Mouse (Mus musculus) liver, embryonic 12.5 days (tissue): Measurements from ENCODE around the gene Neurl4. TPM values are rescaled to one million over a fixed set of nuclear protein-coding genes. Genes with fewer than 3 reads are reported as not detected.

Source experiments
- ATAC-seq: fragments of 200-750 bp; cut with Nextera tagmentation; 2 replicates; pipeline ENCODE4 v1.8.0; 2017; ENCODE audit warnings: moderate number of reproducible peaks, mild to moderate bottlenecking, moderate library complexity
- H3K27ac ChIP-seq: fragments of 300-500 bp; sonication (generic); 2 replicates; pipeline ENCODE4 v1.5.1; 2016; ENCODE audit warnings: mild to moderate bottlenecking
- H3K27me3 ChIP-seq: fragments of 300-500 bp; sonication (generic); replicated peaks from 2 replicates; pipeline ENCODE4 v1.6.1; 2016; ENCODE audit warnings: mild to moderate bottlenecking, moderate library complexity
- H3K36me3 ChIP-seq: fragments of 300-500 bp; sonication (generic); 2 replicates; pipeline ENCODE4 v1.6.1; 2016; ENCODE audit warnings: mild to moderate bottlenecking, moderate library complexity
- H3K4me1 ChIP-seq: fragments of 300-500 bp; sonication (generic); 2 replicates; pipeline ENCODE4 v1.6.1; 2016
- H3K4me2 ChIP-seq: fragments of 300-500 bp; sonication (generic); 2 replicates; pipeline ENCODE4 v1.6.1; 2016; ENCODE audit warnings: mild to moderate bottlenecking, moderate library complexity
- H3K4me3 ChIP-seq: fragments of 300-500 bp; sonication (generic); 2 replicates; pipeline ENCODE4 v1.5.1; 2016; ENCODE audit warnings: mild to moderate bottlenecking, moderate library complexity
- H3K9ac ChIP-seq: fragments of 300-500 bp; sonication (generic); 2 replicates; pipeline ENCODE4 v1.6.1; 2016; ENCODE audit warnings: mild to moderate bottlenecking, moderate library complexity
- H3K9me3 ChIP-seq: fragments of 300-500 bp; sonication (generic); replicated peaks from 2 replicates; pipeline ENCODE4 v1.6.1; 2016; ENCODE audit warnings: mild to moderate bottlenecking, moderate library complexity
- WGBS: fragments of 180-500 bp; shearing (Covaris S2); methylation state at CpG from one replicate; pipeline ENCODE4 v1.1.7; 2016; ENCODE audit not compliant: insufficient replicate concordance; 5-methylcytosine and 5-hydroxymethylcytosine counted together
- polyA plus RNA-seq: library from polyadenylated mRNA; unstranded; fragments of >200 nt; fragmentation: Nextera tagmentation; extraction: Ambion mirVana; gene quantifications from 2 replicates; pipeline ENCODE4 v1.2.1, GENCODE M21; 2016

Neurl4 gene
- polyA plus RNA-seq, 1 experiment from 2014 or later = 5.7 TPM

GRCm38 (mm10) chr11:69871822-69872221, 29.1 kb upstream of the Neurl4 start:
- ATAC-seq = no peak
- no peak overlapping the region for H3K4me2 ChIP-seq
- no peaks in the 10 kb centered on the region for H3K36me3 ChIP-seq
- no peaks in the 10 kb centered on the region for H3K9me3 ChIP-seq
- H3K4me1 ChIP-seq = peaks cover 48% of the 10 kb centered on the region
- 79% methylated on average over 7 of the region's 7 CpGs for WGBS
- no peaks in the 10 kb centered on the region for H3K27me3 ChIP-seq
- no peak overlapping the region for H3K9ac ChIP-seq
- H3K4me3 ChIP-seq = no peak overlapping the region
- H3K27ac ChIP-seq = no peak overlapping the region

GRCm38 (mm10) chr11:69872451-69872850, 28.4 kb upstream of the Neurl4 start:
- H3K4me1 ChIP-seq = peaks cover 48% of the 10 kb centered on the region
- 81% methylated on average over 4 of the region's 4 CpGs for WGBS
- H3K36me3 ChIP-seq = no peaks in the 10 kb centered on the region
- no peak for ATAC-seq
- no peak overlapping the region for H3K27ac ChIP-seq
- no peaks in the 10 kb centered on the region for H3K9me3 ChIP-seq
- H3K4me2 ChIP-seq = no peak overlapping the region
- no peak overlapping the region for H3K4me3 ChIP-seq
- no peak overlapping the region for H3K9ac ChIP-seq
- H3K27me3 ChIP-seq = no peaks in the 10 kb centered on the region

DNA sequence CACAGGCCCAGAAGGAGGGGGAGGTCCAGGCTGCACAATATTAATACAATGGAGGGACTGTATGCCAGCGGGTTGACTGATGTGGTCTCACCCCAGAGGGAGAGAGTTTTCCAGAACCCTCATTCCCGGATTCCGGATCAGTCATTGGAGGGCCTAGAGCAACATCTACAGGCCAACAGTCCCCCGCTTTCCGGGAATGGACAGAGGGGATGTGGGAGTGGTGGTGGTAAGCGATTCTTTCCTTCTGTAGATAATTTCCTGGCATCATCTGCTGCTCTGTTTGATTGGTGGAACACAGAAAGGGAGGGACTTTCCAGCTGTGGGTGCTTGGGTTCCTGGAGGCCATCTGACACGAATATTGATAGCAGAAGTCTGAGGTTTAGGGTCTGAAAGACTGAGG, 24.7 kb upstream of the Neurl4 start:
- ATAC-seq = no peak
- no peaks in the 10 kb centered on the region for H3K9me3 ChIP-seq
- H3K4me2 ChIP-seq = peak overlapping the region; percentile 19; the same call in 1 of the 2 replicates
- 31% methylated on average over 7 of the region's 7 CpGs for WGBS
- peak overlapping the region; percentile 47 for H3K27ac ChIP-seq
- no peaks in the 10 kb centered on the region for H3K27me3 ChIP-seq
- no peaks in the 10 kb centered on the region for H3K36me3 ChIP-seq
- H3K4me1 ChIP-seq = peaks cover 67% of the 10 kb centered on the region
- no peak overlapping the region for H3K4me3 ChIP-seq
- no peak overlapping the region for H3K9ac ChIP-seq

GRCm38 (mm10) chr11:69876867-69877266, 24.0 kb upstream of the Neurl4 start:
- peak overlapping the region; percentile 47; the same call in 1 of the 2 replicates for H3K27ac ChIP-seq
- no peak overlapping the region for H3K9ac ChIP-seq
- peak overlapping the region; percentile 48 for H3K4me2 ChIP-seq
- peaks cover 74% of the 10 kb centered on the region for H3K4me1 ChIP-seq
- whole genome bisulfite sequencing = 4% methylated on average over 12 of the region's 12 CpGs
- H3K36me3 ChIP-seq = no peaks in the 10 kb centered on the region
- ATAC-seq = peak; percentile 23
- no peaks in the 10 kb centered on the region for H3K27me3 ChIP-seq
- H3K9me3 ChIP-seq = no peaks in the 10 kb centered on the region
- 0 out of 2 replicates have a peak overlapping the region, but pooled peaks have one; percentile 10 for H3K4me3 ChIP-seq

DNA sequence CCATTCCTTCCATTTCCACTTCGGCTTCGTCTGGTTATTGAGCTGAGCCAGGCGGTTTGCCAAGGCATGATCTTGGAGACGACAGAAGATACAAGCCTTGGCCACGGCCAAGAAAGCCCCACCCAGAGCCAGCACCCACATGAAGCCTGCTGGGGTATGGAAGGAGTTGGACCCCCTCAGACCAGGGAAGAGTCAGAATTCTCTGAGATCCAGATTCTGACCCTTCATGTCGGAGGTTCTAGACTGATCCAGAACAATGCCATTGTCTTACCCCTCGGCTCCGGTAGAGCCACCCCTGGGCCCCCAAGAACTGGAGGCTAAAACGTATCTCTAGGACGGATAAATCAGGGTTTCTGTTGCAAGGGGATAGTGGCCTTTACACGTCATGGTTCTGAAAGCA, 23.0 kb upstream of the Neurl4 start, which contains the start of gene Tmem95:
Gene Tmem95, minus strand, starts transcription at position 141 of the 400 bp plus-strand sequence.
- Histone ChIP-seq H3K4me3 (0 out of 2 replicates have a peak within 1 kb of the TSS, but pooled peaks have one; percentile 10), H3K9ac (no peak within 1 kb of the TSS), H3K4me1 (peaks cover 79% of the 10 kb centered on the region), H3K27me3 (no peaks in the 10 kb centered on the region), H3K36me3 (no peaks in the 10 kb centered on the region), H3K4me2 (peak within 1 kb of the TSS; percentile 96), H3K9me3 (no peaks in the 10 kb centered on the region), H3K27ac (peak within 1 kb of the TSS; percentile 87)
- ATAC-seq = no peak
- WGBS = 82% methylated on average over 11 of the region's 11 CpGs

- WGBS = 82% methylated on average over 3 of the region's 3 CpGs
- no peaks in the 10 kb centered on the region for H3K9me3 ChIP-seq
- peak overlapping the region; percentile 96 for H3K4me2 ChIP-seq
- H3K9ac ChIP-seq = no peak overlapping the region
- no peaks in the 10 kb centered on the region for H3K36me3 ChIP-seq
- H3K4me3 ChIP-seq = no peak overlapping the region
- peak overlapping the region; percentile 87 for H3K27ac ChIP-seq
- H3K27me3 ChIP-seq = no peaks in the 10 kb centered on the region
- no peak for ATAC-seq
- H3K4me1 ChIP-seq = peaks cover 80% of the 10 kb centered on the region
Measured at GRCm38 (mm10) chr11:69878399-69878798, 22.5 kb upstream of the Neurl4 start.

DNA sequence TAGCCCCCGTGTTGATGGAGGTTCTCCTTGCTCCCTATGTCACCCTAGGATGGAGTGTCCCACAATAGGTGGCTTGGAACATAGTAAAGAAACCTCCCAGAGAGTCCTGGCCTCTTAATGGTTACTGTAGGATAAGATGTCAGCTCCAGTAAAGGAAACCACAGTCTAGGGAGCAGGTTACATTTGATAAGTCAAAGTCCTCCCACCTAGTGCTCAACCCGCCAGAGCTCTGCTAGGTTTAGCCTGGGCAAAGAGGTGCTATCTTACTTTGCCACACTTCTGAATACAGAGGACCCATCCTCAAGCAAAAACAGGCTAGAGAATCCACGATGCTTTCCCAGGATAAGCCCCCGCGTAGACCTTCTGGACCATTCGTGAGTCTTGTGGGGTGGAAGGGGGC, 21.9 kb upstream of the Neurl4 start:
- peak; percentile 72 for ATAC-seq

DNA sequence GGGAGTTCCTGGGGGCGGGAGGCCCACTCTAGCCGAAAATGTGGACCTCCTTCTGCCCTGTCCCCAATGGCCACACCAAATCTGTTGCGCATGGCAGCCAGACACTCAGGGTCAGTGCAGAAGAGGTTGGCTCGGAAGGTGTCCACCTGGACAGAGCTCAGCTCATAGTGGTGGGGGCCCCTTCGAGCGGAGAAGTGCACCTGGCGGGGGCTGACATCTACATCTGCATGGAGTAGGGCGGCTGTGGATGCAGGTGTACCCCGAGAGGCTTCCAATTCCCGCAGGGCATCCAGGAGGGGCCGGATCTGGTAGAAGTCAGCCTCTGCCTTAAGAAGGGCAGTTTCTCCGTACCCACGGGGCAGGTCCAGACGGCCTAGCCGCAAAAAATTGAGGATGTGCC, 21.2 kb upstream of the Neurl4 start:
- ATAC-seq = no peak
- no peaks in the 10 kb centered on the region for H3K9me3 ChIP-seq
- H3K4me1 ChIP-seq = peaks cover 89% of the 10 kb centered on the region
- peak overlapping the region; percentile 96 for H3K4me2 ChIP-seq
- H3K27me3 ChIP-seq = no peaks in the 10 kb centered on the region
- peak overlapping the region; percentile 87 for H3K27ac ChIP-seq
- WGBS = 73% methylated on average over 15 of the region's 15 CpGs
- peak overlapping the region; percentile 73 for H3K9ac ChIP-seq
- no peaks in the 10 kb centered on the region for H3K36me3 ChIP-seq
- peak overlapping the region; percentile 65 for H3K4me3 ChIP-seq

More for the DNA sequence above, 21.9 kb upstream of the Neurl4 start:
- H3K36me3 ChIP-seq = no peaks in the 10 kb centered on the region
- H3K9me3 ChIP-seq = no peaks in the 10 kb centered on the region
- peak overlapping the region; percentile 96 for H3K4me2 ChIP-seq
- peaks cover 85% of the 10 kb centered on the region for H3K4me1 ChIP-seq
- WGBS = 28% methylated on average over 6 of the region's 6 CpGs
- H3K27ac ChIP-seq = peak overlapping the region; percentile 87
- H3K4me3 ChIP-seq = peak overlapping the region; percentile 65; the same call in 1 of the 2 replicates
- no peaks in the 10 kb centered on the region for H3K27me3 ChIP-seq
- peak overlapping the region; percentile 73 for H3K9ac ChIP-seq

- H3K27me3 ChIP-seq = no peaks in the 10 kb centered on the region
- H3K4me2 ChIP-seq = peak overlapping the region; percentile 96
- no peaks in the 10 kb centered on the region for H3K36me3 ChIP-seq
- peak; percentile 53 for ATAC-seq
- H3K9ac ChIP-seq = peak overlapping the region; percentile 73
- peak overlapping the region; percentile 65 for H3K4me3 ChIP-seq
- 1% methylated on average over 18 of the region's 18 CpGs for WGBS
- peak overlapping the region; percentile 87 for H3K27ac ChIP-seq
- H3K4me1 ChIP-seq = peaks cover 90% of the 10 kb centered on the region
- H3K9me3 ChIP-seq = no peaks in the 10 kb centered on the region
Measured at GRCm38 (mm10) chr11:69880506-69880852, 20.4 kb upstream of the Neurl4 start.

- no peaks in the 10 kb centered on the region for H3K36me3 ChIP-seq
- peak within 1 kb of the TSS; percentile 87 for H3K27ac ChIP-seq
- H3K9me3 ChIP-seq = no peaks in the 10 kb centered on the region
- H3K27me3 ChIP-seq = no peaks in the 10 kb centered on the region
- peak within 1 kb of the TSS; percentile 96 for H3K4me2 ChIP-seq
- peak; percentile 78 for ATAC-seq
- WGBS = under 1% methylated on average over 46 of the region's 46 CpGs
- peak within 1 kb of the TSS; percentile 65 for H3K4me3 ChIP-seq
- peak within 1 kb of the TSS; percentile 73 for H3K9ac ChIP-seq
- H3K4me1 ChIP-seq = peaks cover 89% of the 10 kb centered on the region
Measured at GRCm38 (mm10) chr11:69880853-69881603, 19.8 kb upstream of the Neurl4 start, which contains the start of gene Kctd11. Gene Kctd11 (minus strand): TSS chr11:69881406.

GRCm38 (mm10) chr11:69881787-69882670, 18.8 kb upstream of the Neurl4 start:
- Histone ChIP-seq H3K4me1 (peaks cover 89% of the 10 kb centered on the region), H3K9me3 (no peaks in the 10 kb centered on the region), H3K36me3 (no peaks in the 10 kb centered on the region), H3K4me2 (peak overlapping the region; percentile 96), H3K27me3 (no peaks in the 10 kb centered on the region), H3K27ac (peak overlapping the region; percentile 87; the same call in 1 of the 2 replicates), H3K4me3 (peak overlapping the region; percentile 65), H3K9ac (peak overlapping the region; percentile 73)
- 70% methylated on average over 21 of the region's 21 CpGs for WGBS
- ATAC-seq = no peak

DNA sequence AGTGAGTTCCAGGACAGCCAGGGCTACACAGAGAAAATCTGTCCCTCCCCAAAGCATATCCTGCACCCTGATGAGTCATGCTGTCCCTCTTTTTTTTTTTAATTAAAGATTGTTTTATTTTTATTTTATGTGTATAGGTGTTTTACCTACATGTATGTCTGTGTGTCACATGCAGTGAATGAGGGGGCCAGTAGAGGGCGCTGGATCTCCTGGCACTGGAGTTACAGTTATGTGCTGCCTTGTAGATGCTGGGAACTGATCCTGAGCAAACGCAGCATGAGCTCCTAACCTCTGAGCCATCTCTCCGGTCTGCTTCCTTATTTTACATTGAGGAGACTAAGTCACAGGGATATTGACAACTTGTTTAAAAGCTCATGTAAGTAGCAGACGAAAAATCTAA, 17.8 kb upstream of the Neurl4 start:
- Histone ChIP-seq H3K4me3 (no peak overlapping the region), H3K27me3 (no peaks in the 10 kb centered on the region), H3K4me2 (no peak overlapping the region), H3K4me1 (peaks cover 89% of the 10 kb centered on the region), H3K9ac (no peak overlapping the region), H3K9me3 (no peaks in the 10 kb centered on the region), H3K36me3 (no peaks in the 10 kb centered on the region), H3K27ac (no peak overlapping the region)
- WGBS = 59% methylated on average over 4 of the region's 4 CpGs
- ATAC-seq = no peak
